Mouse (Mus musculus): ENCODE data around the gene Washc4. TPM values are rescaled to one million over a fixed set of nuclear protein-coding genes. Genes with fewer than 3 reads are reported as not detected.

Washc4 gene
- total and polyA plus RNA-seq, 3 experiments: 16.3 to 31.8 (median 19.3) TPM

DNA sequence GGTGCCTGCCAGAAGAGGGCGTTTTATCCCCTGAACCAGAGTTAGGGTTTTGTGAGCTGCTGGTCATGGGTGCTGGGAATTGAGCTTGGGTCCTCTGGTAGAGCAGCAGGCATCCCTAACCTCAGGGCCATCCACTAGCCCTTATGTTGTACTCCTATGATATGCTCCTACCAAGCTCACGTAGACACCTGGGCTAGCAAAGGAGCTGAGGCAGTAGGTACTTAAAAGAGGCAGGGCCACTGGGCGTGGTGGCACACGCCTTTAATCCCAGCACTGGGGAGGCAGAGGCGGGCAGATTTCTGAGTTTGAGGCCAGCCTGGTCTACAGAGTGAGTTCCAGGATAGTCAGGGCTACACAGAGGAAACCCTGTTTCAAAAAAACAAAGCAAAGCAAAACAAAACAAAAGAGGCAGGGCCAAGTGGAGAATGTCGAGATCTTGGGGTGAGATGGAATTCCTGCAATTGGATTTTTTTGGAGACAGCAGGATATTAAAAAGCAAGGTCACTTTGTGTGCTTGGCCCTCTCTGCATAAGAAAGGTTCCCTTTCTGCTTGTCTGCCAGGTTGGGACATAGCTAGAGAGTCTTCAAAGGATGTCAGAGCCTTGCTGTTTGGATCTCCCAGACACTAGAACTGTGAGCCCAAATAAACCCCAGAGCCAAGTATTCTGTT lies 4.1 kb upstream of the Washc4 start:
- no peaks in the 10 kb centered on the region for H3K27me3 ChIP-seq (replicated peaks)
- H3K79me2 ChIP-seq (replicated peaks; ENCODE audit: control insufficient read depth, extremely low read depth, insufficient read depth, poor library complexity, severe bottlenecking): peaks cover 3% of the 10 kb centered on the region
- no peak for DNase-seq (ENCODE audit: extremely low read depth)
- H3K4me1 ChIP-seq (ENCODE audit: control insufficient read depth in 1 of 2, insufficient read depth in 2 of 2): peaks cover 0 to 18% of the 10 kb centered on the region in 2 experiments; a peak in 2 of 4 replicates
- no peaks in the 10 kb centered on the region for H3K36me3 ChIP-seq (replicated peaks in 1 of 2; ENCODE audit: control insufficient read depth in 1 of 2, insufficient read depth in 1 of 2, low read length in 1 of 2)
- H3K4me2 ChIP-seq (ENCODE audit: insufficient read depth, low read depth, poor library complexity, severe bottlenecking): no peak overlapping the region
- no peak for TF ChIP-seq GABPA (IDR thresholded peaks at IDR 0.05; ENCODE audit: insufficient replicate concordance, low read depth, low read length)
- no peak for TF ChIP-seq MXI1 (IDR thresholded peaks at IDR 0.05; ENCODE audit: low read depth, low read length)
- no peak for TF ChIP-seq KAT2A (IDR thresholded peaks at IDR 0.05; ENCODE audit: insufficient replicate concordance, low read length)
- no peak for TF ChIP-seq TCF12 (IDR thresholded peaks at IDR 0.05; ENCODE audit: low read depth, low read length)
- no peak for TF ChIP-seq ETS1 (conservative IDR thresholded peaks at IDR 0.05; ENCODE audit: low read depth, low read length)
- no peak for TF ChIP-seq UBTF (IDR thresholded peaks at IDR 0.05; ENCODE audit: low read depth, low read length)
- TF ChIP-seq CHD1 (IDR thresholded peaks at IDR 0.05; ENCODE audit: low read depth, low read length): no peak
- TF ChIP-seq JUND (conservative IDR thresholded peaks at IDR 0.05; ENCODE audit: low read depth, low read length): no peak
- no peak for TF ChIP-seq MEF2A (IDR thresholded peaks at IDR 0.05; ENCODE audit: borderline replicate concordance, low read depth, low read length)
- TF ChIP-seq MAZ (IDR thresholded peaks at IDR 0.05; ENCODE audit: low read depth, low read length): no peak
- no peak for TF ChIP-seq ELF1 (IDR thresholded peaks at IDR 0.05; ENCODE audit: low read depth, low read length)
- no peak overlapping the region for H3K27ac ChIP-seq (ENCODE audit: insufficient read depth, low read depth)
- in situ Hi-C loops (cut with MboI; ENCODE audit: low pct_ligation_motif_present, low pct_unique_long_range_greater_than_20kb, low sequenced_read_pairs): no loop called here
- no peaks in the 10 kb centered on the region for H3K9me3 ChIP-seq (replicated peaks; ENCODE audit: low read length)
- no peak overlapping the region for H3K4me3 ChIP-seq (replicated peaks in 1 of 3; ENCODE audit: low read depth in 2 of 3, low read length in 2 of 3, poor library complexity in 1 of 3)
- no peak overlapping the region for H3K9ac ChIP-seq (ENCODE audit: insufficient read depth, low read depth)
- dilution Hi-C loops (cut with MboI; ENCODE audit: extremely low pct_ligation_motif_present, extremely low pct_unique_long_range_greater_than_20kb, low sequenced_read_pairs): no loop called here

DNA sequence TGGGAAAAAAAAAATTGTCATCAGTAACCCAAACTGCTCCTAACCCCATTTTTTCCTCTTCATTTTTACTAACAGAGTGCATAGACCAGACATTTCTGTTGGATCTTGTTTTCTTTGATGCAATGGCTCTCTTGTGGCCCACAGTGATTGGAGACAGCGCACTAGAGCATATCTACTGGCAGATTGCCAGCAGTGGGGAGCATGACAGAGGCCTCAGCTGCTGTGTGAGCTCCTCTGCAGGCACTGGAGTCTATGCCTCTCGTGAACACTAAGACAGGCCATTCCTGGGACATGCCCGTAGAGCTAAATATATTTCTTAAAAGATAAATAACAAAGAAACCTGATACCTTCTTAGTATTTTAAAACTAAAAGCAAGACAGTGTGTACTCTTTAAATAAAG lies 3.5 kb upstream of the Washc4 start:
- peaks cover 0 to 19% of the 10 kb centered on the region in 2 experiments; a peak in 2 of 4 replicates for H3K4me1 ChIP-seq (ENCODE audit: control insufficient read depth in 1 of 2, insufficient read depth in 2 of 2)
- no peaks in the 10 kb centered on the region for H3K9me3 ChIP-seq (replicated peaks; ENCODE audit: low read length)
- no peaks in the 10 kb centered on the region for H3K36me3 ChIP-seq (replicated peaks in 1 of 2; ENCODE audit: control insufficient read depth in 1 of 2, insufficient read depth in 1 of 2, low read length in 1 of 2)
- dilution Hi-C loops (cut with MboI; ENCODE audit: extremely low pct_ligation_motif_present, extremely low pct_unique_long_range_greater_than_20kb, low sequenced_read_pairs) (no loop called here), in situ Hi-C loops (cut with MboI; ENCODE audit: low pct_ligation_motif_present, low pct_unique_long_range_greater_than_20kb, low sequenced_read_pairs) (no loop called here)
- no peak for TF ChIP-seq MEF2A (IDR thresholded peaks at IDR 0.05; ENCODE audit: borderline replicate concordance, low read depth, low read length)
- TF ChIP-seq CTCF (conservative IDR thresholded peaks at IDR 0.05 in 1 of 2, IDR thresholded peaks at IDR 0.05 in 1 of 2; ENCODE audit: low read depth in 2 of 2, low read length in 2 of 2): no peak
- TF ChIP-seq NELFE (IDR thresholded peaks at IDR 0.05; ENCODE audit: low read depth, low read length): no peak
- TF ChIP-seq ZMIZ1 (IDR thresholded peaks at IDR 0.05; ENCODE audit: low read depth, low read length): no peak
- no peak for TF ChIP-seq RCOR1 (conservative IDR thresholded peaks at IDR 0.05; ENCODE audit: low read depth, low read length)
- no peak for TF ChIP-seq IRF4 (IDR thresholded peaks at IDR 0.05; ENCODE audit: low read depth, low read length)
- no peak for TF ChIP-seq ZNF384 (IDR thresholded peaks at IDR 0.05; ENCODE audit: low read depth, low read length)
- no peak for TF ChIP-seq MYC (IDR thresholded peaks at IDR 0.05; ENCODE audit: low read depth, low read length)
- DNase-seq (ENCODE audit: extremely low read depth): no peak
- H3K9ac ChIP-seq (ENCODE audit: insufficient read depth, low read depth): no peak overlapping the region
- H3K4me2 ChIP-seq (ENCODE audit: insufficient read depth, low read depth, poor library complexity, severe bottlenecking): no peak overlapping the region
- H3K27ac ChIP-seq (ENCODE audit: insufficient read depth, low read depth): no peak overlapping the region
- H3K79me2 ChIP-seq (replicated peaks; ENCODE audit: control insufficient read depth, extremely low read depth, insufficient read depth, poor library complexity, severe bottlenecking): peaks cover 8% of the 10 kb centered on the region
- H3K27me3 ChIP-seq (replicated peaks): no peaks in the 10 kb centered on the region
- no peak overlapping the region for H3K4me3 ChIP-seq (replicated peaks in 1 of 3; ENCODE audit: low read depth in 2 of 3, low read length in 2 of 3, poor library complexity in 1 of 3)

Data from CH12.LX (cell line).